Mouse (Mus musculus): ENCODE results near the gene Dgkh. TPM values are rescaled to one million over a fixed set of nuclear protein-coding genes. Genes with fewer than 3 reads are reported as not detected.

The Dgkh gene
- polyA plus RNA-seq, 1 experiment: 0.38 TPM

DNA sequence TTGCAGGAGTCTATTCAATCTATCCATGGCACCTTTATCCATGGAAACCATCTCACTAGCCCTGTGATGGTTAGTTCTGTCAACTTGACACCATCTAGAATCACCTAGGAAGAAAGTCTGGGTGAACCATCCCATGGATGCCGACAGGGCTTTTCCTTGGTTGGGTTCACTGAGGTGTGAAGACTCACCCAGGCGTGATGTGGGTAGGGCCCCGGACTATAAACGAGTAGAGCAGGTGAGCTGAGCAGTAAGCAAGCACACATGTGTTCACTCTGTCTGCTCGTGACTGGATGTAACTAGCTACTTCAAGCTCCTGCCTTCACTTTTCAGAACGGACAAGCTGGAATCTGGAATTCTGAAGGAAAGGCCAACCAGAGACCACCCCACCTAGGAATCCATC, 45.9 kb downstream of the Dgkh start:
- DNase-seq (ENCODE audit: low read depth, low spot score): no peak
- WGBS: 92% methylated on average over 6 of the region's 6 CpGs

GRCm38 (mm10) chr14:78684171-78684570, 48.4 kb downstream of the Dgkh start:
- WGBS: 26% methylated on average over 4 of the region's 4 CpGs
- DNase-seq (ENCODE audit: low read depth, low spot score): peak; percentile 39

GRCm38 (mm10) chr14:78678981-78679380, 53.6 kb downstream of the Dgkh start:
- WGBS: 79% methylated on average over 3 of the region's 3 CpGs
- DNase-seq (ENCODE audit: low read depth, low spot score): no peak

GRCm38 (mm10) chr14:78677852-78678588, 54.6 kb downstream of the Dgkh start:
- 54% methylated on average over 7 of the region's 7 CpGs for WGBS
- no peak for DNase-seq (ENCODE audit: low read depth, low spot score)

GRCm38 (mm10) chr14:78676457-78676856, 56.1 kb downstream of the Dgkh start:
- no peak for DNase-seq (ENCODE audit: low read depth, low spot score)
- whole genome bisulfite sequencing: 68% methylated on average over 6 of the region's 6 CpGs

DNA sequence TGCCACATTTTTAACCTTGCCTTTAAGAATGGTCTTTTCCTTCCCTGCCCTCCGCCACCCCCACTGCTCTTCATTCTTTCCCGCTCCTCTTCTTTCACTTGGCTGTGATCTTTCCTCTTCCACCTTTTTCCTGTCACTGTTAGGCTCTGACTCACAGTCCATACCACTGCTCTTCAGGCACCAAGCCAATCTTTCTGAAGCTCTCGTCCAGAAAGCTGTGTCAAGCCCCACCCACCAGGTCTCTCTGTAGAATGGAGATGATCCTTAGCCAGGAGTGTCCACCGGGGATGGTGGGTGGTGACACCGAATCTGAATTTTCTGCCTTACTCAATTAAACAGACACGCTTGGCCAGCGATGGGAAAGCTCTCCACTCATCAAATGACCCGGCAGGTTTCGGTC, 58.0 kb downstream of the Dgkh start:
- WGBS: 71% methylated on average over 9 of the region's 9 CpGs
- no peak for DNase-seq (ENCODE audit: low read depth, low spot score)

- no peak for DNase-seq (ENCODE audit: low read depth, low spot score)
These were observed 62.6 kb downstream of the Dgkh start for GRCm38 (mm10) chr14:78669986-78670385.

DNA sequence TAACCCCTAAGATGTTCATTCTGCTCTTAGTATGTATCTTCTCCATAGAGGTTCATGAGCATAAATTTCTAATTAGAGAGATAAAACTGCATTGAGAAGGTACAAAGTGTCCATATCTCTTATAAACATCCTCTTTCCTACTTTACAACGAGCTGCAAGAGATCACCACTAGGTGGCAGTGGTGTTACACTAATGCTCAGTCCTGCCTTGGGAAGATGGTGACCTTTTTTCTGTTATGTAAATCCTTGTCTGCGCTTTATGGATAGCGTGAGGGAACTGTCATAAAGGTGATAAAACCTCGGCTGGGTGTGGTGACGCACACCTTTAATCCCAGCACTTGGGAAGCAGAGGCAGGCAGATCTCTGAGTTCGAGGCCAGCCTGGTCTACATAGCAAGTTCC, 64.3 kb downstream of the Dgkh start:
- WGBS: 16% methylated on average over 6 of the region's 6 CpGs
- peak; percentile 57 for DNase-seq (ENCODE audit: low read depth, low spot score)

More at GRCm38 (mm10) chr14:78669986-78670385, 62.6 kb downstream of the Dgkh start:
- 77% methylated on average over 10 of the region's 10 CpGs for WGBS

GRCm38 (mm10) chr14:78667763-78668162, 64.8 kb downstream of the Dgkh start:
- DNase-seq (ENCODE audit: low read depth, low spot score): no peak
- 65% methylated on average over 5 of the region's 5 CpGs for WGBS

GRCm38 (mm10) chr14:78662641-78663040, 69.9 kb downstream of the Dgkh start:
- DNase-seq (ENCODE audit: low read depth, low spot score): no peak
- 81% methylated on average over 5 of the region's 5 CpGs for WGBS

- WGBS: 92% methylated on average over 14 of the region's 14 CpGs
- no peak for DNase-seq (ENCODE audit: low read depth, low spot score)
These were observed 71.1 kb downstream of the Dgkh start for GRCm38 (mm10) chr14:78661462-78661861.

DNA sequence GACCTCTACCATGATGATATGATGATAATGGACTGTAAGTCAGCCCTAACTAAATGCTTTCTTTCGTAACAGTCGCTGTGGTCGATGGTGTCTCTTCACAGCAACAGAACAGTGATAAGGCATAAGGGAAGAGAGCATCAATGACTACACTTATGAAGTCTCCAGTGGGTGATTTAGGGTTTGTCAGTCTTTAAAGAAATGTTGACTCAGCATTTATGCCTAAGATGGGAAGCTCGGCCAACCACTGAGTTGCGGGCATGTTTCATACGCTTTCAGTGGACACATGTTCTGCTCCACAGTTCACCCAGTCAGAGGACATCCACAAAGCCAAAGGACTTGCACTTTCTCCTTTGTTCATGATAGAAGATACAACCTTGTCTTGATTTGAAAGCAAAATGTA, 73.9 kb downstream of the Dgkh start:
- WGBS: 99% methylated on average over 6 of the region's 6 CpGs
- DNase-seq (ENCODE audit: low read depth, low spot score): no peak

- WGBS: 72% methylated on average over 18 of the region's 18 CpGs
- DNase-seq (ENCODE audit: low read depth, low spot score): no peak
These were observed 75.5 kb downstream of the Dgkh start for GRCm38 (mm10) chr14:78656832-78657626.

DNA sequence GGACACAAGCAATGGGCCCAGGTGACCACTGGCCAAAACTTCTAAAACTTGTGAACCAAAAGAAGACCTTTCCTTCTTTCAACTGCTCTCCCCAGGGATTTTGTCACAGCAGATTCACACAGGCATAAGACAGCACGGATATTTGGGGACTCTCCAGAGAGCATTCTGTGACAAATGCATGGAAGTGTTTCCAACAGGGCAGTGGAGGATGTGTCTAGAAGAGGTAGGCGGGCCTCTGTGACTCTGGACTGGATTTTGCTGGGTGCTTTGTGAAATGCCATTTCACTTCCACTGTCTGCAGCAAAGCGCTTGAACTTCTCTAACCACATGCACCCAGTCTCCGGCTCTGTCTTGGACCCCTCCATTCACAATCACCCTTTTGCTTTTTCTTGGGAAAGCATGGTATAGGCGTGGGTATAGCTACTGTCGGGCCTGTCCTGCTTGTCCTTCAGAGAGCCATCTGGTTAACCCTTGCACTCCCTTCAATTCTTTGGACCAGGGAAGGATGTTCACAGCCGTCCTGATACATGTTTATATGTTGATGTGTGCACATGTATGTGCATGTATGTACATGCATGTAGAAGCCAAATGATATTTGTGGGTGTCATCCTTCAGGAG, 77.5 kb downstream of the Dgkh start:
- WGBS: 85% methylated on average over 7 of the region's 7 CpGs
- DNase-seq (ENCODE audit: low read depth, low spot score): no peak

DNA sequence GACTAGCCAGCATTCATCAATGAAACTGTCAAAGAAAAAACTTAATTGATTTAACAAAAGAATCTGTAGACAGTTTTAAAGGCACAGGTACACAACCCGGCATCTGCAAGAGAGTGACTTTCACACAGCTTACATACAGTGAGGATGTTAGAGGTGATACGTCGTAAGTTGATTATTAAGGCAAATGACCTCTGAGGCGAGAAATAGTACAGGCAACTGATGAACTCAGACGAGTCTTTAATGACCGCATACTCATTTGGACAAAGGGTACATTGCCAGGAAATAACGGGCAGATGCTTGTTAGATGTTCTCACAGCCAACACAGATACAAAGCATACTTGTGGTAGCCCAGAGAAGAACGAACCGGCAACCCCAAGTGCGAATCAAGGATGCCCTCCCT, 78.4 kb downstream of the Dgkh start:
- DNase-seq (ENCODE audit: low read depth, low spot score): no peak
- 87% methylated on average over 10 of the region's 10 CpGs for WGBS

DNA sequence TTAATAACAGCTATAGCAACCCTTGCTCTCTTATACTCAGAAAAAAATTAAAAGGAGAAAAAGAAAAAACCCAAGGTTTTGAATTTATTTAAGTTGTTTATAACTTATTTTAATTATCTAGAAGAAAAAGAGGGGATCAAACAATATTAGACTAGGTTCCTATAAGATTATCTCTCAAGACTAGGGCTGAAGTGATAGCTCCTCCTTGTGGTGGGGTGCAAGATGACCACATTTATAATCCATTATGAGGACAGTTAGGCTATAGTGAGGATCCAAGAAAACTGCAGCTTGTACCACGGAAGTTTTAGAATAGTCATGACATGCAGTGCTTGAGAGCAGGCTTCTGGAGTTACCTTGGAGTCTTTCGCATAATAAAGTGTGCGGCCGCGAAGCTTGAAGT, 79.2 kb downstream of the Dgkh start:
- WGBS: 92% methylated on average over 5 of the region's 5 CpGs
- no peak for DNase-seq (ENCODE audit: low read depth, low spot score)

DNA sequence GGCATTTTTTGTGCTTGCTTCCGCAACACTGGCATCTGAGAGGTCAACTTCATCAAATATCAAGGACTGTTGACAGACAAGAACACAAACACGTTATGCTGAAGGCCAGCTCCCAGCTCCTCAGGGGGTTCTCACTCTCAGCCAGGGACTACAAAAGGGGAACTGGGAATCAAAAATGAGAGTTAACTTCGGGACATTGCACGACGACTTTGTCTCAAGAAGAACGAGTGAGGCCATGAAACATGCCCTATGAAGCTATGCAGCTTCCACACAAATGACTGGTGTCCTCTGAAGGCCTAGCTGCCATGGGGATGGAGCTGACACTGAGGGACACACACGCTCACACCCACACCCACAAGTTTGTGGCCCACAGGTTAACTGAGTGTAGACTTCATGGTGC, 80.9 kb downstream of the Dgkh start:
- WGBS: 89% methylated on average over 7 of the region's 7 CpGs
- no peak for DNase-seq (ENCODE audit: low read depth, low spot score)

GRCm38 (mm10) chr14:78650379-78651095, 82.0 kb downstream of the Dgkh start:
- no peak for DNase-seq (ENCODE audit: low read depth, low spot score)
- 46% methylated on average over 9 of the region's 9 CpGs for WGBS

DNA sequence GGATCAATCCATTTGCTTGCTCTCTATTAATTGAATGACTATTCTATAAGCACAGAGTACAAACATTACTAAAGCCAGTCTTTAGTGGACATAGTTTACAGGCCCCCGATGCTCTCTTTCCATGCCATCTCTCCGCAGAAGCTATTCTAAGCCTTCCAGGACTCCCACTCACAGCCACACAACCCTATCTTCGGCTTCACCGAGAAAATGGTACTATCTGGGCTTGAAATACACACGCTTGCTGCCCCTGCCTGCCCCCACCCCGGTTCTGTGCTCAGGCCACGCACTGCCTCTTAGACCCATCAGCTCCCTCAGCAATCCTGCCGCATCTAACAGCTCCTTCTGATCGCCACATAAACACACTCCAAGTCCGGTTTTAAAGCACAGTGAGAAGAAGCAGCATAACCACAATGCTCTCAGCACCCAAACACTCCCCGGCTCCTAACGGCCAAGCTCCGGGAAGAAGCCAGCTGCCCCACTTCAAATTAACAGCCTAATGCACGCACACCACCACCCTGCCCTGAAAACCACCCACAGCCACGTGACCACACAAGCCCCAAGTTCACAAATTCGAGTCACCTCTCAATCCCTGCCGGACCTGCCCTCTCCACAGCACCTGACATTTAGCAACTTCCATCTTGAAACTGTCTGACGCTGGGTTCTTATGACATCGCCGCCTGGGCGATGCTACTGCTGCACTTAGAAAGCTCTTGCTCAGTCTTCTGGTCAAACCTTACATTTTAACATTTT, 82.9 kb downstream of the Dgkh start:
- no peak for DNase-seq (ENCODE audit: low read depth, low spot score)
- 65% methylated on average over 21 of the region's 21 CpGs for WGBS

All from large intestine, adult 2 months (tissue).